In genomic region chr9:111804931-111805330, GRCm38 (mm10) we compare ENCODE assay signal across 17 mouse cellular contexts.
DNase-seq lines count a peak whose midpoint lies in the region; ATAC-seq lines count a peak whose summit lies in the region.
"Had no signal": no experiment of that assay in that cellular context is flagged by ENCODE, and none has a peak within 500 bp of the region (broad histone marks: within the 10 kb centered on the region; RNA-seq: fewer than 3 reads in every experiment).

No protein-coding gene starts in this region.

- H3K9me3 ChIP-seq in heart, embryonic 11.5 days (replicated peaks; ENCODE audit: control insufficient read depth, low read length) = no peaks in the 10 kb centered on the region
- H3K9me3 ChIP-seq: forebrain, embryonic 13.5 days; limb, embryonic 12.5 days had no signal

- peak; percentile 72 for DNase-seq in heart, adult 11 months
- peak; percentile 7 to 10 for DNase-seq in layer of hippocampus, postnatal 14 days (ENCODE audit: low spot score in 2 of 2)
- no peak for DNase-seq in layer of hippocampus, adult 9-11 months
- peak; percentile 43 for DNase-seq in brain, adult 2 months (ENCODE audit: low read depth, low spot score)
- DNase-seq in cerebellum, postnatal 10 days = peak; percentile 77 to 78
- DNase-seq in embryo, embryonic 11 days = no peak
- no peak for DNase-seq in gastrocnemius, postnatal 36 days
- DNase-seq: gastrocnemius, adult 2 months; layer of hippocampus, postnatal 36 days; midbrain, embryonic 14.5 days; right cerebral cortex, postnatal 14 days; thymus, adult 18-20 months had no signal

- no peak overlapping the region for H3K27ac ChIP-seq in heart, embryonic 11.5 days (ENCODE audit: low read depth, low read length)
- H3K27ac ChIP-seq: forebrain, embryonic 13.5 days; gastrocnemius, adult 2 months; kidney, postnatal 0 days; limb, embryonic 12.5 days; liver, embryonic 14.5 days had no signal

- 70% methylated on average over 6 of the region's 6 CpGs for WGBS in heart, embryonic 11.5 days (ENCODE audit: insufficient replicate concordance)

- intact Hi-C loops in gastrocnemius, postnatal 36 days (cut with DNase I) = no loop called here

- no peak overlapping the region for H3K9ac ChIP-seq in heart, embryonic 11.5 days (ENCODE audit: low read depth, low read length)
- H3K9ac ChIP-seq: forebrain, embryonic 13.5 days; limb, embryonic 12.5 days; liver, embryonic 14.5 days had no signal

- H3K4me3 ChIP-seq in heart, embryonic 11.5 days (ENCODE audit: low read depth, low read length) = no peak overlapping the region
- H3K4me3 ChIP-seq: forebrain, embryonic 13.5 days; gastrocnemius, adult 2 months; limb, embryonic 12.5 days had no signal

- no peaks in the 10 kb centered on the region for H3K27me3 ChIP-seq in heart, embryonic 11.5 days (ENCODE audit: control insufficient read depth, insufficient read depth, low read length)
- H3K27me3 ChIP-seq: forebrain, embryonic 13.5 days; limb, embryonic 12.5 days had no signal

- no peak for ATAC-seq in heart, embryonic 11.5 days (replicated peaks; ENCODE audit: insufficient number of reproducible peaks, low FRiP score, low TSS enrichment)
- ATAC-seq: forebrain, embryonic 13.5 days had no signal

- no peaks in the 10 kb centered on the region for H3K36me3 ChIP-seq in heart, embryonic 11.5 days (ENCODE audit: control insufficient read depth, insufficient read depth, low read length)
- H3K36me3 ChIP-seq: limb, embryonic 12.5 days had no signal

- H3K4me2 ChIP-seq in heart, embryonic 11.5 days = no peak overlapping the region
- H3K4me2 ChIP-seq: forebrain, embryonic 13.5 days; limb, embryonic 12.5 days had no signal

- no peaks in the 10 kb centered on the region for H3K4me1 ChIP-seq in heart, embryonic 11.5 days (ENCODE audit: control insufficient read depth, insufficient read depth, low read length)
- H3K4me1 ChIP-seq: forebrain, embryonic 13.5 days; limb, embryonic 12.5 days had no signal

Comparison
In these comparisons a context has a peak if more than half of its experiments do, and no peak if none do; other contexts are left out.
1. DNase-seq: peak in heart, adult 11 months (single experiment), layer of hippocampus, postnatal 14 days (2 of 2), brain, adult 2 months (single experiment) and cerebellum, postnatal 10 days (2 of 2); none in layer of hippocampus, adult 9-11 months (single experiment), embryo, embryonic 11 days (single experiment) and gastrocnemius, postnatal 36 days (0 of 2).